Mouse (Mus musculus) liver, adult 2 months (tissue): ENCODE measurements at regions not wholly inside any gene's neighbourhood (a gene's known extent, or its start where the extent isn't known, plus 50 kb on each side); places are given as distances from the start of the nearest gene placed in this dataset.

Source experiments
- CTCF ChIP-seq: fragments of 200-500 bp; IDR thresholded peaks from 2 replicates; pipeline ENCODE4 v1.5.1; 2011; ENCODE audit warnings: low read depth, low read length, control low read depth
- POLR2A ChIP-seq: fragments of 200-500 bp; IDR thresholded peaks from 2 replicates; pipeline ENCODE4 v1.6.1; 2011; ENCODE audit warnings: low read length, control low read depth; ENCODE audit not compliant: insufficient read depth; ENCODE audit errors: extremely low read depth

- TF ChIP-seq CTCF (no peak), POLR2A (no peak)
Measured at GRCm38 (mm10) chr1:121046581-121046980, 285.8 kb downstream of the Insig2 start.
